Mouse (Mus musculus): ENCODE results near the gene Wnt3.

DNA sequence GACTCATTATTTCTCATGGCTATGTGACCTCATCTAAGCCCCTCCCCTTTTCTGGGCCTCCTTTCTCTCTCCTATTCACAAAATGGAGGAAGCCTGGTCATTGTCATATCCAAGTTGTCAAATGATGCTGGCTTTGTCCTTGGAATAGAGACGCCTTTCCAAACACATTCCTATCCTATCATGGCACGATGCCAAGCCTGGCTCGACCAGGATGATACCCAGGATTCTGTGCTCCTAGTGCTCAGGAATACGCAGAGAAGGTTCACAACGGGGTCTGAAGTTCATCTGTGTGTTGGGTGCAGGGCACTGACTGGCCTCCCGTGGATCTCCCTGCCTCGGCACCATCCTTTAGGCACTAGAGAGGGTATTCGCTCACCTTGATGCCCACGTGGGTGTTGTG lies 42.4 kb upstream of the Wnt3 start:
- TF ChIP-seq CTCF (IDR thresholded peaks at IDR 0.05) (no peak), EP300 (IDR thresholded peaks at IDR 0.05; ENCODE audit: insufficient read depth, low read depth, low read length) (no peak)

All from heart, adult 2 months (tissue).